Mouse (Mus musculus) intestine, embryonic 16.5 days (tissue): ENCODE data around the gene Gm20605. TPM values are rescaled to one million over a fixed set of nuclear protein-coding genes. Genes with fewer than 3 reads are reported as not detected.

Source experiments
- ATAC-seq: fragments of 200-750 bp; cut with Nextera tagmentation; 2 replicates; pipeline ENCODE4 v1.8.0; 2017; ENCODE audit warnings: moderate TSS enrichment, moderate library complexity
- H3K27ac ChIP-seq: fragments of 300-500 bp; sonication (generic); 2 replicates; pipeline ENCODE4 v1.5.1; 2014; ENCODE audit warnings: mild to moderate bottlenecking, low read length
- H3K27me3 ChIP-seq: fragments of 300-500 bp; sonication (generic); replicated peaks from 2 replicates; pipeline ENCODE4 v1.6.1; 2014; ENCODE audit warnings: low read length, control low read depth, mixed read lengths; ENCODE audit not compliant: control insufficient read depth, insufficient read depth
- H3K36me3 ChIP-seq: fragments of 300-500 bp; sonication (generic); 2 replicates; pipeline ENCODE4 v1.6.1; 2014; ENCODE audit warnings: low read length, control low read depth; ENCODE audit not compliant: control insufficient read depth, insufficient read depth
- H3K4me1 ChIP-seq: fragments of 300-500 bp; sonication (generic); 2 replicates; pipeline ENCODE4 v1.6.1; 2014; ENCODE audit warnings: low read length, control low read depth, mixed read lengths; ENCODE audit not compliant: control insufficient read depth, insufficient read depth
- H3K4me2 ChIP-seq: fragments of 300-500 bp; sonication (generic); 2 replicates; pipeline ENCODE4 v1.6.1; 2014; ENCODE audit warnings: low read depth, low read length, control low read depth
- H3K4me3 ChIP-seq: fragments of 300-500 bp; sonication (generic); 2 replicates; pipeline ENCODE4 v1.5.1; 2014; ENCODE audit warnings: mild to moderate bottlenecking, low read length
- H3K9ac ChIP-seq: fragments of 300-500 bp; sonication (generic); 2 replicates; pipeline ENCODE4 v1.6.1; 2014; ENCODE audit warnings: low read depth, low read length
- H3K9me3 ChIP-seq: fragments of 300-500 bp; sonication (generic); 2 replicates; pipeline ENCODE4 v1.6.1; 2016; ENCODE audit warnings: low read length, control low read depth; ENCODE audit not compliant: control insufficient read depth
- WGBS: fragments of 180-500 bp; shearing (Covaris S2); extraction: QIAGEN DNeasy Blood & Tissue Kit; methylation state at CpG from one replicate; pipeline ENCODE4 v1.1.7; 2014; 5-methylcytosine and 5-hydroxymethylcytosine counted together
- polyA plus RNA-seq: library from polyadenylated mRNA; unstranded; fragments of >200 nt; fragmentation: Nextera tagmentation; extraction: Ambion mirVana; gene quantifications from 2 replicates; pipeline ENCODE4 v1.2.1, GENCODE M21; 2015

The Gm20605 gene
- polyA plus RNA-seq, 1 experiment from 2014 or later = 10.8 TPM

GRCm38 (mm10) chr5:137691881-137692280, 62.9 kb downstream of the Gm20605 start:
- Histone ChIP-seq H3K4me3 (no peak overlapping the region), H3K9ac (no peak overlapping the region), H3K9me3 (no peaks in the 10 kb centered on the region), H3K4me1 (no peaks in the 10 kb centered on the region), H3K36me3 (no peaks in the 10 kb centered on the region), H3K27me3 (no peaks in the 10 kb centered on the region), H3K4me2 (no peak overlapping the region), H3K27ac (no peak overlapping the region)
- ATAC-seq = no peak
- 65% methylated on average over 1 of the region's 1 CpGs for WGBS

Other genes with a start within 250 kb of the Gm20605 start
- 0.89 and 0.92 TPM in 2 replicates for gene Zan, start 152.1 kb upstream of the Gm20605 start, polyA plus RNA-seq
- 58.6 and 62.1 TPM in 2 replicates for gene Pop7, start 126.7 kb upstream of the Gm20605 start, polyA plus RNA-seq
- gene Gigyf1, start 110.6 kb upstream of the Gm20605 start, polyA plus RNA-seq = 7.4 and 7.8 TPM in 2 replicates
- 0.20 and 0.40 TPM in 2 replicates for gene Epo, start 95.9 kb upstream of the Gm20605 start, polyA plus RNA-seq
- 354 and 363 TPM in 2 replicates for gene Gnb2, start 95.7 kb upstream of the Gm20605 start, polyA plus RNA-seq
- gene Actl6b, start 75.7 kb upstream of the Gm20605 start, polyA plus RNA-seq = 4.4 TPM in 2 replicates
- gene Tfr2, start 59.3 kb upstream of the Gm20605 start, polyA plus RNA-seq = 1.1 and 1.3 TPM in 2 replicates
- 25.2 and 28.1 TPM in 2 replicates for gene Mospd3, start 28.1 kb upstream of the Gm20605 start, polyA plus RNA-seq
- gene Pcolce, start 15.4 kb upstream of the Gm20605 start, polyA plus RNA-seq = 115 and 127 TPM in 2 replicates
- gene Fbxo24, start 173 bp upstream of the Gm20605 start, polyA plus RNA-seq = 0.26 and 0.37 TPM in 2 replicates
- 34.5 and 37.8 TPM in 2 replicates for gene Lrch4, start 54 bp upstream of the Gm20605 start, polyA plus RNA-seq
- gene Sap25, start 12.2 kb downstream of the Gm20605 start, polyA plus RNA-seq = 6.4 and 8.1 TPM in 2 replicates
- 0.23 and 0.27 TPM in 2 replicates for gene Irs3, start 16.5 kb downstream of the Gm20605 start, polyA plus RNA-seq
- 18.6 and 19.8 TPM in 2 replicates for gene Agfg2, start 55.6 kb downstream of the Gm20605 start, polyA plus RNA-seq
- gene Nyap1, start 112.4 kb downstream of the Gm20605 start, polyA plus RNA-seq = 2.2 and 2.3 TPM in 2 replicates
- gene Tsc22d4, start 116.6 kb downstream of the Gm20605 start, polyA plus RNA-seq = 116 and 122 TPM in 2 replicates
- gene Ppp1r35, start 149.7 kb downstream of the Gm20605 start, polyA plus RNA-seq = 19.3 and 19.8 TPM in 2 replicates
- 7.1 and 7.4 TPM in 2 replicates for gene Mepce, start 158.5 kb downstream of the Gm20605 start, polyA plus RNA-seq
- 11.0 and 11.8 TPM in 2 replicates for gene Zcwpw1, start 158.6 kb downstream of the Gm20605 start, polyA plus RNA-seq
- 2.8 and 4.2 TPM in 2 replicates for gene Pilra, start 207.1 kb downstream of the Gm20605 start, polyA plus RNA-seq
- 1.3 and 1.8 TPM in 2 replicates for gene Pilrb1, start 228.9 kb downstream of the Gm20605 start, polyA plus RNA-seq
- 1.3 and 1.8 TPM in 2 replicates for gene Pilrb2, start 242.6 kb downstream of the Gm20605 start, polyA plus RNA-seq